ENCODE assay signal across 8 mouse cellular contexts in genomic region chr12:21418621-21419131, GRCm38 (mm10). TPM values are rescaled to one million over a fixed set of nuclear protein-coding genes. Genes with fewer than 3 reads are reported as not detected.
DNase-seq lines count a peak whose midpoint lies in the region; ATAC-seq and TF ChIP-seq lines count a peak whose summit lies in the region.

No protein-coding gene starts in this region.

- TF ChIP-seq CTCF in C2C12 (IDR thresholded peaks at IDR 0.05; ENCODE audit: control insufficient read depth, insufficient read depth, insufficient read length): no peak

- peak overlapping the region; percentile 30 for H3ac ChIP-seq in C2C12 (ENCODE audit: control insufficient read depth, insufficient read length, low read depth)

- WGBS in heart, embryonic 11.5 days (ENCODE audit: insufficient replicate concordance): 36% methylated on average over 11 of the region's 11 CpGs
- 30% methylated on average over 10 of the region's 11 CpGs for WGBS in neural tube, embryonic 13.5 days

- H3K9me3 ChIP-seq in heart, embryonic 11.5 days (replicated peaks; ENCODE audit: control insufficient read depth, low read length): no peaks in the 10 kb centered on the region
- H3K9me3 ChIP-seq in neural tube, embryonic 13.5 days: no peaks in the 10 kb centered on the region

- peak overlapping the region; percentile 80 for H3K4me2 ChIP-seq in heart, embryonic 11.5 days
- H3K4me2 ChIP-seq in neural tube, embryonic 13.5 days: peak overlapping the region; percentile 59

- H3K79me3 ChIP-seq in C2C12 (ENCODE audit: low read depth): peaks cover 30% of the 10 kb centered on the region

- H3K79me2 ChIP-seq in C2C12 (ENCODE audit: control insufficient read depth, insufficient read depth): peaks cover 32% of the 10 kb centered on the region

- H3K4me3 ChIP-seq in C2C12 (ENCODE audit: insufficient read depth, poor library complexity, severe bottlenecking): no peak overlapping the region
- H3K4me3 ChIP-seq in heart, embryonic 11.5 days (ENCODE audit: low read depth, low read length): no peak overlapping the region
- H3K4me3 ChIP-seq in neural tube, embryonic 13.5 days: peak overlapping the region; percentile 93

- no peak for ATAC-seq in heart, embryonic 11.5 days (replicated peaks; ENCODE audit: insufficient number of reproducible peaks, low FRiP score, low TSS enrichment)
- ATAC-seq in neural tube, embryonic 13.5 days (ENCODE audit: low read depth): no peak

- peak; percentile 14 to 32 for DNase-seq in heart, adult 18-20 months
- no peak for DNase-seq in heart, postnatal 25 days (ENCODE audit: low spot score)
- DNase-seq in brain, adult 2 months (ENCODE audit: low read depth, low spot score): peak; percentile 69
- peak; percentile 30 to 44 for DNase-seq in left cerebral cortex, postnatal 25 days (ENCODE audit: low spot score in 2 of 2)
- no peak for DNase-seq in retina, embryonic 14.5 days (ENCODE audit: low spot score)

- H3K36me3 ChIP-seq in C2C12 (ENCODE audit: control insufficient read depth, insufficient read depth): peaks cover 22% of the 10 kb centered on the region
- 0 out of 2 replicates have a peak, but pooled peaks cover 2% of the 10 kb centered on the region for H3K36me3 ChIP-seq in heart, embryonic 11.5 days (ENCODE audit: control insufficient read depth, insufficient read depth, low read length)
- peaks cover 15% of the 10 kb centered on the region for H3K36me3 ChIP-seq in neural tube, embryonic 13.5 days

- no peaks in the 10 kb centered on the region for H3K27me3 ChIP-seq in C2C12 (ENCODE audit: control insufficient read depth, insufficient read depth, insufficient read length)
- H3K27me3 ChIP-seq in heart, embryonic 11.5 days (ENCODE audit: control insufficient read depth, insufficient read depth, low read length): no peaks in the 10 kb centered on the region
- no peaks in the 10 kb centered on the region for H3K27me3 ChIP-seq in neural tube, embryonic 13.5 days

- no peak overlapping the region for H3K27ac ChIP-seq in heart, embryonic 11.5 days (ENCODE audit: low read depth, low read length)
- peak overlapping the region; percentile 95 for H3K27ac ChIP-seq in neural tube, embryonic 13.5 days (replicated peaks)

- H3K4me1 ChIP-seq in heart, embryonic 11.5 days (ENCODE audit: control insufficient read depth, insufficient read depth, low read length): peaks cover 12% of the 10 kb centered on the region
- H3K4me1 ChIP-seq in neural tube, embryonic 13.5 days (replicated peaks): peaks cover 32% of the 10 kb centered on the region

- intact Hi-C loops in heart, postnatal 25 days (cut with DNase I): no loop called here
- intact Hi-C loops in left cerebral cortex, postnatal 25 days (cut with DNase I): loop anchor here (5.0 kb wide), 1 partner anchor 94 kb away; no protein-coding TSS in a partner anchor

- H3K9ac ChIP-seq in heart, embryonic 11.5 days (ENCODE audit: low read depth, low read length): peak overlapping the region; percentile 75
- H3K9ac ChIP-seq in neural tube, embryonic 13.5 days: peak overlapping the region; percentile 81

TF ChIP-seq in C2C12, 6 proteins besides CTCF, POLR2A, EP300 and RAD21:
- TF ChIP-seq MYOD1 (IDR thresholded peaks at IDR 0.05; ENCODE audit: control insufficient read depth, insufficient read length, low read depth): no peak
- no peak for TF ChIP-seq FOSL1 (IDR thresholded peaks at IDR 0.05; ENCODE audit: insufficient read depth, low read length, poor library complexity, severe bottlenecking)
- TF ChIP-seq MAX (IDR thresholded peaks at IDR 0.05): no peak
- no peak for TF ChIP-seq CEBPB (IDR thresholded peaks at IDR 0.05; ENCODE audit: low read depth)
- no peak for TF ChIP-seq USF1 (IDR thresholded peaks at IDR 0.05; ENCODE audit: low read depth)
- no peak for TF ChIP-seq MYOG (IDR thresholded peaks at IDR 0.05; ENCODE audit: control insufficient read depth, extremely low read depth, insufficient read length)

RNA-seq across cellular contexts. Expression of gene Ywhaq, which starts 1.2 kb away (rescaled TPM):
- total RNA-seq in heart, adult 18-20 months (2021): 10 to 100 TPM; 69.8 to 76.4 TPM
- 10 to 100 TPM; 65.3 to 81.2 TPM for total RNA-seq in heart, postnatal 25 days (2021)
- polyA plus RNA-seq in C2C12 (2012; fragmentation: generic; extraction: Trizol): 305 TPM
- 608 and 623 TPM in 2 replicates for polyA plus RNA-seq in heart, embryonic 11.5 days (2014; fragmentation: Nextera tagmentation; extraction: Ambion mirVana)
- total RNA-seq in left cerebral cortex, postnatal 25 days (2021): 100 to 1,000 TPM; 445 to 481 TPM
- polyA plus RNA-seq in neural tube, embryonic 13.5 days (2015; fragmentation: Nextera tagmentation; extraction: Ambion mirVana): 1,143 and 1,197 TPM in 2 replicates

RNA-seq across cellular contexts. Expression of gene Adam17, which starts 45.2 kb away (rescaled TPM):
- total RNA-seq in heart, adult 18-20 months (2021): 10 to 100 TPM; 42.8 to 50.2 TPM
- 10 to 100 TPM; 48.9 to 58.5 TPM for total RNA-seq in heart, postnatal 25 days (2021)
- polyA plus RNA-seq in C2C12 (2012; fragmentation: generic; extraction: Trizol): 12.4 TPM
- polyA plus RNA-seq in heart, embryonic 11.5 days (2014; fragmentation: Nextera tagmentation; extraction: Ambion mirVana): 28.7 and 36.0 TPM in 2 replicates
- total RNA-seq in left cerebral cortex, postnatal 25 days (2021): 10 to 100 TPM; 18.0 to 23.8 TPM
- 22.0 and 23.1 TPM in 2 replicates for polyA plus RNA-seq in neural tube, embryonic 13.5 days (2015; fragmentation: Nextera tagmentation; extraction: Ambion mirVana)

Comparison
In these comparisons a context has a peak if more than half of its experiments do, and no peak if none do; other contexts are left out.
1. DNase-seq: peak in heart, adult 18-20 months (2 of 2), brain, adult 2 months (single experiment) and left cerebral cortex, postnatal 25 days (2 of 2); none in heart, postnatal 25 days (single experiment) and retina, embryonic 14.5 days (single experiment).
2. RNA of gene Ywhaq, which starts 1.2 kb away (total RNA-seq): 445 to 481 TPM in left cerebral cortex, postnatal 25 days; 65.3 to 81.2 TPM in heart, postnatal 25 days and 69.8 to 76.4 TPM in heart, adult 18-20 months; every median in the first group is over 4 times any median in the second.